Mouse (Mus musculus) embryonic facial prominence, embryonic 11.5 days (tissue): ENCODE data around the gene Olfr1099. TPM values are rescaled to one million over a fixed set of nuclear protein-coding genes. Genes with fewer than 3 reads are reported as not detected.

Experiments
- polyA plus RNA-seq: library from polyadenylated mRNA; unstranded; fragments of >200 nt; fragmentation: Nextera tagmentation; extraction: Ambion mirVana; gene quantifications from 2 replicates; pipeline ENCODE4 v1.2.1, GENCODE M21; 2014

Gene Olfr1099
- polyA plus RNA-seq, 1 experiment from 2014 or later, result not detected

Other genes with a start within 250 kb of the Olfr1099 start
- gene Olfr1089, start 227.0 kb downstream of the Olfr1099 start, polyA plus RNA-seq, result not detected in 2 replicates
- not detected in 2 replicates for gene Olfr1090, start 201.7 kb downstream of the Olfr1099 start, polyA plus RNA-seq
- gene Olfr1093, start 178.2 kb downstream of the Olfr1099 start, polyA plus RNA-seq, result not detected in 2 replicates
- not detected in 2 replicates for gene Olfr141, start 150.7 kb downstream of the Olfr1099 start, polyA plus RNA-seq
- gene Olfr1094, start 136.0 kb downstream of the Olfr1099 start, polyA plus RNA-seq, result not detected in 2 replicates
- gene Olfr1095, start 109.0 kb downstream of the Olfr1099 start, polyA plus RNA-seq, result not detected in 2 replicates
- not detected in 2 replicates for gene Gm13723, start 85.9 kb downstream of the Olfr1099 start, polyA plus RNA-seq
- not detected in 2 replicates for gene Olfr1097, start 68.5 kb downstream of the Olfr1099 start, polyA plus RNA-seq
- gene Olfr1098, start 36.1 kb downstream of the Olfr1099 start, polyA plus RNA-seq, result not detected in 2 replicates
- gene Olfr1100, start 19.3 kb upstream of the Olfr1099 start, polyA plus RNA-seq, result not detected in 2 replicates
- not detected in 2 replicates for gene Olfr1101, start 30.5 kb upstream of the Olfr1099 start, polyA plus RNA-seq
- not detected in 2 replicates for gene Olfr1102, start 37.7 kb upstream of the Olfr1099 start, polyA plus RNA-seq
- gene Olfr1104, start 66.4 kb upstream of the Olfr1099 start, polyA plus RNA-seq, result not detected in 2 replicates
- gene Olfr1105, start 75.8 kb upstream of the Olfr1099 start, polyA plus RNA-seq, result not detected in 2 replicates
- gene Olfr1106, start 91.6 kb upstream of the Olfr1099 start, polyA plus RNA-seq, result not detected in 2 replicates
- not detected in 2 replicates for gene Olfr1107, start 115.1 kb upstream of the Olfr1099 start, polyA plus RNA-seq
- not detected in 2 replicates for gene Olfr1109, start 135.3 kb upstream of the Olfr1099 start, polyA plus RNA-seq
- gene Olfr259, start 153.9 kb upstream of the Olfr1099 start, polyA plus RNA-seq, result not detected in 2 replicates
- gene Olfr1110, start 179.6 kb upstream of the Olfr1099 start, polyA plus RNA-seq, result not detected in 2 replicates
- not detected in 2 replicates for gene Olfr1111, start 191.9 kb upstream of the Olfr1099 start, polyA plus RNA-seq
- not detected in 2 replicates for gene Olfr1112, start 227.1 kb upstream of the Olfr1099 start, polyA plus RNA-seq
- gene Olfr1113, start 248.3 kb upstream of the Olfr1099 start, polyA plus RNA-seq, result not detected in 2 replicates